Mouse (Mus musculus): Measurements from ENCODE around the gene Gm20481. TPM values are rescaled to one million over a fixed set of nuclear protein-coding genes. Genes with fewer than 3 reads are reported as not detected.
A peak's percentile ranks its signal among the peaks of the same experiment; 100 is the strongest.
"Not testable (repeated sequence)": the region's sequence is repeated elsewhere in the genome, so short reads cannot be mapped to it uniquely, and the experiment has no call there.

The Gm20481 gene
- total RNA-seq (2017): 1.1 TPM in 1 of 2 replicates, not detected in the other

- ATAC-seq (replicated peaks in 1 of 2; ENCODE audit: insufficient read depth in 1 of 2, low FRiP score in 2 of 2, low TSS enrichment in 1 of 2, low read depth in 1 of 2, poor library complexity in 2 of 2, severe bottlenecking in 2 of 2): not testable (repeated sequence)
Measured at GRCm38 (mm10) chr17:34969822-34970221, at the start of gene Gm20481. TSS of gene Gm20481 (plus strand) at chr17:34969912.

DNA sequence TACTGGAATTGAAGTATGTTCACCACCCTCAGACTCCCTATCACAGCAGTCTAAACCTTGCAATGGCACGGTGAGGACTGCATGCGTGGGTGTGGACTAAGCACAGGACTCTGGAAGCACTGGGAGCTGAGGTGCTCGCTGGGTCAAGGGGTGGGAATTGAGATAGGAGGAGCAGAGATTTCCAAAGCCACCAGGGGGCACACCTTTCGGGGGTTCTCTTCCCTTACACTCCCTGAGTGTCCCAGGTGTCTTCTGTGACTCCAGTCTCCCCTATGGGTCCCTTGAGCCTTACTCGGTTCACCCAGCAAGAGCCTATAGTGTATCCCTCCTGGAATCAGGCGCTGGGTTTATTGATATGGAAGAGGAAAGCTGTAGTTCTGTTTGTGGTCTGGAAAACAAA is 46.8 kb upstream of the Gm20481 start:
- no peak for ATAC-seq (replicated peaks in 1 of 2; ENCODE audit: insufficient read depth in 1 of 2, low FRiP score in 2 of 2, low TSS enrichment in 1 of 2, low read depth in 1 of 2, poor library complexity in 2 of 2, severe bottlenecking in 2 of 2)

DNA sequence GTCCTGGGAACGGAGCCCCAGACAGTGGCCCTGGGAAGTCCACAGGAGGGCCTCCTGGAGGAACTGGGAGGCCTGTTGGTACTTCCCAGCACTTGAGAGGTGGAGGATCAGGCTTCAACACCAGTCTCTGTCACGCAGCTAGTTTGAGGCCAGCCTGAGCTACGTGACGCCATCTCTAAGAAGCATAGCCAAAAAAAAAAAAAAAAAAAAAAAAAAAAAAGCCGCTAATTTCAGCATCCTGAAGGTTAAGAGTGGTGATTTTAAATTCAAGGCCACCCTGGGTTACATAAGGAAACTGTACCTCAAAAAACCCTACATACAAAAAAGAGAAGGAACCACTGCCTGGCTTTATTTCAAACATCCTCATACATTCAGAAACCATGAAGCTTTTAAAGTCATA is 45.5 kb upstream of the Gm20481 start:
- ATAC-seq (replicated peaks in 1 of 2; ENCODE audit: insufficient read depth in 1 of 2, low FRiP score in 2 of 2, low TSS enrichment in 1 of 2, low read depth in 1 of 2, poor library complexity in 2 of 2, severe bottlenecking in 2 of 2): no peak

DNA sequence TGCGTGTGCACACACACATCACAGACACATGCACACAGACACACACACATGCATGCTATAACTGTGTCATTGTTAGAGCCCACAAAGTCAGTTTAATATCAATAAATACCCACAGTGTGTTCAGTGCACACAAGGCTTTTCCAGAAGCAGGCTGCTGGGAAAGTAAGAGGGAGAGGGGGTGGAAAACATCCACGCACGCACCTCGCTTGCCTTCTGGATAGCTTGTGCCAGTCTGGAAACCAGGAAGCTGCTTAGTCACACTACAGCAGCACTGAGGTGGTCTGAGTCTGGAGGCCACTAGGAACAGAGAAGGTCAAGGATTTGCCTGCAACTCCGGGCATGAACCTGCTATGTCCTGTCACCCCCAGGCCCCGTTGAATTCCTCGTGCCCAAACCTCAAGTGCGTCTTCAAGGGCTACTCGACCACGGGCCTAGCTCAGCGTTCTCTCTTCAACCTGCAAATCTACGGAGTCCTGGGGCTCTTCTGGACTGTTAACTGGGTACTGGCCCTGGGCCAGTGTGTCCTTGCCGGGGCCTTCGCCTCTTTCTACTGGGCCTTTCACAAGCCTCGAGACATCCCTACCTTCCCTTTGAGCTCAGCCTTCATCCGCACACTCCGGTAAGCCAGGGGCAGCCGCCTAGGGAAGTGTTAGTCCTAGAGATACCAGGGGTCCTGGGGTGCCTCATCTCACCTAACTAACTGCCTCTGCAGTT is 42.2 kb upstream of the Gm20481 start:
- ATAC-seq (replicated peaks in 1 of 2; ENCODE audit: insufficient read depth in 1 of 2, low FRiP score in 2 of 2, low TSS enrichment in 1 of 2, low read depth in 1 of 2, poor library complexity in 2 of 2, severe bottlenecking in 2 of 2): no peak

DNA sequence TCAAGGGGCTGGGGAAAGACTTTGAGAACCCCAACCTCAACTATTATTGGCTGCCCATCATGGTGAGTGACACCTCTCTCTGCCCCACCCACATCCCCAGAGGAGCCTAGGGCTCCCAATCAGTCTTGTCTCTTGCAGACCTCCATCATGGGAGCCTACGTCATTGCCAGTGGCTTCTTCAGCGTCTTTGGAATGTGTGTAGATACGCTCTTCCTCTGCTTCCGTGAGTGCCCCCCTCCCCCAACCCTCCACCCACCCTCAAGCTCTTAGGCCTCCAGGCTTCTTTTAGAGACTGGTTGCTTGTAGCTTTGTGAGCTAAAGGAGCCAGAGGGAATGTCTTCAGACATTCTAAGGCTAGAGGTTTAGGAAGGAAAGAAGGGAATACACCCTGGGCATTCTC is 40.9 kb upstream of the Gm20481 start:
- no peak for ATAC-seq (replicated peaks in 1 of 2; ENCODE audit: insufficient read depth in 1 of 2, low FRiP score in 2 of 2, low TSS enrichment in 1 of 2, low read depth in 1 of 2, poor library complexity in 2 of 2, severe bottlenecking in 2 of 2)

DNA sequence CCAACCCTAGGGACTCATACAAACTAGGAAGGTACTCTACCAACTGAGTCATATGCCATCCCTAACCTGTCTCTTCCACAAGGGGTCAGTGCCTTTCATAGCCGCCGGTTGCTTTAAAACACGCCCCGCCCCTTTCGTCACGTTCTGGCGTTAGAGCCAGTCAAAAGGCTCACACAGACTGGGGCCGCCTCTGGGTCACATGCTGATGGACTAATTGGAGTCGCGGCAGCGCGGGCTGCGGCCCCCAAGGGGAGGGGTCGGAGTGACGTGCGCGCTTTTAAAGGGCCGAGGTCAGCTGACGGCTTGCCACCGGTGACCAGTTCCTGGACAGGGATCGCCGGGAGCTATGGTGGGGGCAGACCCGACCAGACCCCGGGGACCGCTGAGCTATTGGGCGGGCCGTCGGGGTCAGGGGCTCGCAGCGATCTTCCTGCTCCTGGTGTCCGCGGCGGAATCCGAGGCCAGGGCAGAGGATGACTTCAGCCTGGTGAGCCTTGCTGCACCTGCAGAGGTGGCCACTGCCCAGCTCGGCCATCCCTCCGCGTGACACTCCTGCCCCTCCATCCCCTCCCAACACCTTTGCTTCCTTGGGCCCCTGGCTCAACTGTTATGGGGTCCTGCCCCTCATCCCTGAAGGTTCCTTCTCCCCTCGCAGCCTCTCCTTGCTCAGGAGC is 38.5 kb upstream of the Gm20481 start, which contains the start of gene Neu1:
TSS of gene Neu1 (plus strand) at position 193 of the 674 bp plus-strand sequence.
- ATAC-seq (replicated peaks in 1 of 2; ENCODE audit: insufficient read depth in 1 of 2, low FRiP score in 2 of 2, low TSS enrichment in 1 of 2, low read depth in 1 of 2, poor library complexity in 2 of 2, severe bottlenecking in 2 of 2): peak; percentile 89 to 98

DNA sequence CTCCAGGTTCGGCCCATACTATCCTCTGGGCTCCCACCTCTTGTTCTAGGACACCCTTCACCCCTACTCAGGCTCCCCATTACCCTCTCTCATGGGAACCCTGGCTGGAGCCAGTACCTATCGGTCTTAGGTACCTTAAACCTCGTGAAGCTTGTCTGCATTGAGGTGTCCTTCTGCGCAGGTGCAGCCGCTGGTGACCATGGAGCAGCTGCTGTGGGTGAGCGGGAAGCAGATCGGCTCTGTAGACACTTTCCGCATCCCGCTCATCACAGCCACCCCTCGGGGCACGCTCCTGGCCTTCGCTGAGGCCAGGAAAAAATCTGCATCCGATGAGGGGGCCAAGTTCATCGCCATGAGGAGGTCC is 38.0 kb upstream of the Gm20481 start:
- no peak for ATAC-seq (replicated peaks in 1 of 2; ENCODE audit: insufficient read depth in 1 of 2, low FRiP score in 2 of 2, low TSS enrichment in 1 of 2, low read depth in 1 of 2, poor library complexity in 2 of 2, severe bottlenecking in 2 of 2)

GRCm38 (mm10) chr17:34932287-34932686 is 37.4 kb upstream of the Gm20481 start:
- no peak for ATAC-seq (replicated peaks in 1 of 2; ENCODE audit: insufficient read depth in 1 of 2, low FRiP score in 2 of 2, low TSS enrichment in 1 of 2, low read depth in 1 of 2, poor library complexity in 2 of 2, severe bottlenecking in 2 of 2)

DNA sequence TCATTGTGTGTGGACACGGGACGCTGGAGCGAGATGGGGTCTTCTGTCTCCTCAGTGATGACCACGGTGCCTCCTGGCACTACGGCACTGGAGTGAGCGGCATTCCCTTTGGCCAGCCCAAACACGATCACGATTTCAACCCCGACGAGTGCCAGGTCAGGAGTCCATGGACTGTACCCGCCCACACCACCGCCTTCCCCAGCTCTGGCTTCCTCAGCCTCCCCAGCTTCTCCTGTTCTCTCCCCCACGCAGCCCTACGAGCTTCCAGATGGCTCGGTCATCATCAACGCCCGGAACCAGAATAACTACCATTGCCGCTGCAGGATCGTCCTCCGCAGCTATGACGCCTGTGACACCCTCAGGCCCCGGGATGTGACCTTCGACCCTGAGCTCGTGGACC is 35.7 kb upstream of the Gm20481 start:
- no peak for ATAC-seq (replicated peaks in 1 of 2; ENCODE audit: insufficient read depth in 1 of 2, low FRiP score in 2 of 2, low TSS enrichment in 1 of 2, low read depth in 1 of 2, poor library complexity in 2 of 2, severe bottlenecking in 2 of 2)

DNA sequence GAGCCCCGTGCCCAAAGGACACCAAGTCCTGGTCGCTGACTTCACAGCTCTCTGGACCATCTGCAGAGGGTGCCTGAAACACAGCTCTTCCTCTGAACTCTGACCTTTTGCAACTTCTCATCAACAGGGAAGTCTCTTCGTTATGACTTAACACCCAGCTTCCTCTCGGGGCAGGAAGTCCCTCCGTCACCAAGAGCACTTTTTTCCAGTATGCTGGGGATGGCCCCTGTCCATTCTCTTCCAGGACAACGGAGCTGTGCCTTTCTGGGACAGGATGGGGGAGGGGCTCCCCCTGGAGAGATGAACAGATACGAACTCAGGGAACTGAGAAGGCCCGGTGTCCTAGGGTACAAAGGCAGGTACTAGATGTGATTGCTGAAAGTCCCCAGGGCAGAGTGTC is 34.9 kb upstream of the Gm20481 start:
- peak in 1 of 2 experiments; percentile 12; a peak in 1 of 4 replicates for ATAC-seq (replicated peaks in 1 of 2; ENCODE audit: insufficient read depth in 1 of 2, low FRiP score in 2 of 2, low TSS enrichment in 1 of 2, low read depth in 1 of 2, poor library complexity in 2 of 2, severe bottlenecking in 2 of 2)

GRCm38 (mm10) chr17:34937960-34938505 is 31.7 kb upstream of the Gm20481 start:
- ATAC-seq (replicated peaks in 1 of 2; ENCODE audit: insufficient read depth in 1 of 2, low FRiP score in 2 of 2, low TSS enrichment in 1 of 2, low read depth in 1 of 2, poor library complexity in 2 of 2, severe bottlenecking in 2 of 2): peak in 1 of 2 experiments; percentile 54; a peak in 1 of 4 replicates

DNA sequence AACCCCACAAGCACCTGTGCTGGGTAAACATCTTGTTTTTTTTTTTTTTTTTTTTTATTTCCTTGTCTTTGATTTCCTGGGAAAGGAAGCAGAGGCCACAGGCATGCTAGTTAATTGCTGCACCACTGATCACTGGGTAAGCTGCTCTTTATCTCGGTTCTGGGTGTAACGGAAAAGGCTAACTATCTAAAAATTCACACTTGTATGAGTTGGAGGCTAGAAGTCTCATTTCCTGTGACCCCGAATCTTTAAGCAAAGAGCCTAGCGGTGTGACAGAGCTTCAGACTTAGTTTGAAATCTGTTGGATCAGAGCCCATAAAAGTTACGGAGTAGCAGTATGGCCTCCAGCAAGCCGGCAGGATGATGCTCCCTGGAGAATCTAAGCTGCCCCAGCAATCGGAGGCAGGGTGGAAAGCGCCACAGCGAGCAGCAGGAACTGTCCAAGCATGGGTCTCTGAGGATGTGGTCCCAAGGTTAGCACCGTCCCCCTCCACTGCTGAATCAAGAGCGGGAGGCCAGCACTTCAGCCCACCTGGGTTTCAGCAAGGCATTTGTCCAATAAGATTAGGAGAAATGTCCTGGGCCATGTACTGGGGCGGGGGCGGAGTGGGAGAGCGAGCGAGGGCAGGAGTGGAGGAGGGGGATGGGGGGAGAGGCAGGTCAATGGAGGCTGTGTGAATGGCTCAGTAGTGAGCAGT is 28.2 kb upstream of the Gm20481 start:
- 0 out of 4 replicates have a peak, but pooled peaks of 1 of the 2 experiments have one; percentile 11 for ATAC-seq (replicated peaks in 1 of 2; ENCODE audit: insufficient read depth in 1 of 2, low FRiP score in 2 of 2, low TSS enrichment in 1 of 2, low read depth in 1 of 2, poor library complexity in 2 of 2, severe bottlenecking in 2 of 2)

DNA sequence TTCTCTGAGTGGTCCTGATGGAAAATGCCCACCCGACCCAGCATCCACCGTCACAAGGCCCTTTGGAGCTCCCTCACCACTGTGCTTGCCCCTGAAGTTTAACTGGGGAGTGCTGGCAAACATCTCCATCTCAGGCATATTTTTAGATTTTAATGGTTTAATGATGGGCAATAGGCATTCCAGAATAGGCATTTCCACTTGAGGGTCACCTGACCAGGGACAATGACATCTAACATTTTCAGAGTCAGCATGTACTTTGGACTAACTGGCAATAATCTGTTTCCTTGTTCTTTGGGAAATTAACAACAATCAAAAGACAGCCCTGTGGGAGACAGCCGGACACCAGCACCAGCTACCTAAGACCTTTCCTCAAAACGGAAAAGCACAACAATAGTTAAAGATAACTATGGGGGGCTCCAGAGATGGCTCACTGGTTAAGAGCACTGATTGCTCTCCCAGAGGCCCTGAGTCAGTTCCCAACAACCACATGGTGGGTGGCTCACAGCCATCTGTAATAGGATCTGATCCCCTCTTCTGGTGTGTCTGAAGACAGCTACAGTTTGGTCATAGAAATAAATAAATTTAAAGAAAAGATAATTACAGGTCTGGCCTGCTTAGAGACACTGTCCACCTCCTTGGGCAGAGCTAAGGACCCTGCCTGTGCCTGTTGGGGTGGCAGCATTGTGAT is 26.4 kb upstream of the Gm20481 start:
- ATAC-seq (replicated peaks in 1 of 2; ENCODE audit: insufficient read depth in 1 of 2, low FRiP score in 2 of 2, low TSS enrichment in 1 of 2, low read depth in 1 of 2, poor library complexity in 2 of 2, severe bottlenecking in 2 of 2): no peak

DNA sequence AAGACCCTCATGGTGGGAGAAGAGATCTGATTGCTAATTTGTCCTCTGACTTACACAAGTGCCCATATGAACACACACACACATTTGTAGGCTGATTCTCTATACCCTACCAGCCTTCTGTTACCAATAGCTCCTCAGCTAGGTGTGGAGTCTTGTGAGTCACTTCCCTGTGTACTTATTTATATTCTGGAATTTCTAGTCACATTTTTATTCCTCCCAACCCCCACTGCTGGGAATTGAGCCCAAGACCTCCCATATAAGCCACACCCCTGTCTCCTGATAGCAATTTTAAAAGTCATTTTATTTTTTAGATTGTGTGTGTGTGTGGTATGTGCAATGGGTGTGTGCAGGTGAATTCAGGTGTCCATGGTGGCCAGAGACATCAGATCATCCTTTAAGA is 25.4 kb upstream of the Gm20481 start:
- ATAC-seq (replicated peaks in 1 of 2; ENCODE audit: insufficient read depth in 1 of 2, low FRiP score in 2 of 2, low TSS enrichment in 1 of 2, low read depth in 1 of 2, poor library complexity in 2 of 2, severe bottlenecking in 2 of 2): no peak

- ATAC-seq (replicated peaks in 1 of 2; ENCODE audit: insufficient read depth in 1 of 2, low FRiP score in 2 of 2, low TSS enrichment in 1 of 2, low read depth in 1 of 2, poor library complexity in 2 of 2, severe bottlenecking in 2 of 2): no peak
Measured at GRCm38 (mm10) chr17:34946486-34947140, 23.1 kb upstream of the Gm20481 start.

DNA sequence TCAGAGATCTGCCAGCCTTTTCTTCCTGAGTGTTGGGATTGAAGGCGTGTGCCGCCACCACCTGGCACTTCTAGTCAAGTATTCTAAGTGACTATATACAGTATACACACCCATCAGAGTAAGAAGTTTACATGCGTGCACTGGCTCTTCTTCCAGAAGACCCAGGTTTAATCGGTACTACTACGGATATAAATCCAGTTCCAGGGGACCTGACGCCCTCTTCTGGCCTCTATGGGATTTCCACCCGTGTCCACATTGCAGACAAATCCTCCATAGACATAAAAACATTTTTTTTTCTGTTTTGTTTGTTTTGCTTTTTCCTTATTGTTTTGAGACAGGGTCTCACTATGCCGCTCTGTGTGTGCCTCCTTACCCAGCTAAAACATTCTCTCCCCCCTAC is 22.1 kb upstream of the Gm20481 start:
- no peak for ATAC-seq (replicated peaks in 1 of 2; ENCODE audit: insufficient read depth in 1 of 2, low FRiP score in 2 of 2, low TSS enrichment in 1 of 2, low read depth in 1 of 2, poor library complexity in 2 of 2, severe bottlenecking in 2 of 2)
